ENCODE assay signal across 39 mouse cellular contexts in the genomic region with DNA sequence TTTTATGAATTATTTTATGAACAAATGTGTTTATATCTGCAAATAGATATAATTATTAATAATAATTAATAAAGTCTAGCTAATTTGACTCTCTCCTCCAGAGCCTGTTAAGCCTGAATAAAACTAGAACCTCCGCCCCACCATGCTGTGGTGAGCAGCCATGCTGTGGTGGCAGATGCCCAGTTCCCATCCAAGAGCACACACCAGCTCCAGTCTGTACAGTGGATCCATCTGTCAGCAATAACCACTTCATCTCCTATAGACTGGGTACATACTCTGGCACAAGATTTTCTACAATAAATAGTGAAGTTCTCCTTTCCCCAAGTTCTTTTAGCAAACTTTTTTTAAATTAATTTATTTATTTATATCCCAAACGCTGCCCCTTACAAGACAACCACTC. TPM values are rescaled to one million over a fixed set of nuclear protein-coding genes. Genes with fewer than 3 reads are reported as not detected.
"Had no signal": no experiment of that assay in that cellular context is flagged by ENCODE, and none has a peak within 500 bp of the region (broad histone marks: within the 10 kb centered on the region; RNA-seq: fewer than 3 reads in every experiment).

No protein-coding gene starts in this region.

- H3K4me3 ChIP-seq: limb, embryonic 10.5 days; limb, embryonic 12.5 days; limb, embryonic 13.5 days; limb, embryonic 15.5 days; liver, embryonic 12.5 days; liver, embryonic 13.5 days; liver, embryonic 15.5 days; lung, embryonic 15.5 days; megakaryocyte, embryonic 14.5 days; midbrain, embryonic 10.5 days; midbrain, embryonic 12.5 days; midbrain, embryonic 13.5 days; midbrain, embryonic 15.5 days; myocyte; neural tube, embryonic 12.5 days had no signal

- H3K9me3 ChIP-seq: limb, embryonic 10.5 days; limb, embryonic 12.5 days; limb, embryonic 13.5 days; limb, embryonic 15.5 days; liver, embryonic 12.5 days; liver, embryonic 13.5 days; liver, embryonic 15.5 days; lung, embryonic 15.5 days; midbrain, embryonic 10.5 days; midbrain, embryonic 12.5 days; midbrain, embryonic 13.5 days; midbrain, embryonic 15.5 days; neural tube, embryonic 12.5 days had no signal

- H3K9ac ChIP-seq: limb, embryonic 12.5 days; limb, embryonic 13.5 days; limb, embryonic 15.5 days; liver, embryonic 12.5 days; liver, embryonic 13.5 days; liver, embryonic 14.5 days; liver, embryonic 15.5 days; liver, postnatal 0 days; lung, embryonic 14.5 days; lung, embryonic 15.5 days; midbrain, embryonic 12.5 days; midbrain, embryonic 13.5 days; midbrain, embryonic 15.5 days; neural tube, embryonic 12.5 days had no signal

- H3K4me2 ChIP-seq: limb, embryonic 12.5 days; limb, embryonic 13.5 days; limb, embryonic 15.5 days; liver, embryonic 11.5 days; liver, embryonic 12.5 days; liver, embryonic 13.5 days; liver, embryonic 15.5 days; lung, embryonic 14.5 days; lung, embryonic 15.5 days; midbrain, embryonic 11.5 days; midbrain, embryonic 12.5 days; midbrain, embryonic 13.5 days; midbrain, embryonic 15.5 days; neural tube, embryonic 12.5 days had no signal

- H3K4me1 ChIP-seq: limb, embryonic 15.5 days; liver, embryonic 12.5 days; liver, embryonic 13.5 days; liver, embryonic 15.5 days; lung, embryonic 15.5 days; megakaryocyte, embryonic 14.5 days had no signal

- DNase-seq: left cerebral cortex, postnatal 4 days; liver; liver, embryonic 13.5 days; liver, postnatal 0 days; lung, adult 18-20 months; lung, adult 2 months; lung, embryonic 14.5 days; lung, postnatal 10 days; lung, postnatal 14 days; lung, postnatal 36 days; lung, postnatal 4 days; midbrain, embryonic 14.5 days had no signal

- ATAC-seq: liver, embryonic 12.5 days; liver, postnatal 0 days; lung, postnatal 0 days; midbrain, embryonic 13.5 days; midbrain, embryonic 15.5 days; midbrain, embryonic 16.5 days had no signal

- H3K27me3 ChIP-seq: limb, embryonic 12.5 days; limb, embryonic 13.5 days; limb, embryonic 15.5 days; liver, embryonic 12.5 days; liver, embryonic 13.5 days; liver, embryonic 15.5 days; lung, embryonic 15.5 days; megakaryocyte, embryonic 14.5 days; midbrain, embryonic 12.5 days; midbrain, embryonic 13.5 days; midbrain, embryonic 15.5 days; neural tube, embryonic 12.5 days had no signal

- H3K27ac ChIP-seq: limb, embryonic 10.5 days; limb, embryonic 12.5 days; limb, embryonic 13.5 days; limb, embryonic 15.5 days; liver, embryonic 12.5 days; liver, embryonic 13.5 days; liver, embryonic 14.5 days; liver, embryonic 15.5 days; lung, embryonic 15.5 days; macrophage; midbrain, embryonic 10.5 days; midbrain, embryonic 12.5 days; midbrain, embryonic 13.5 days; midbrain, embryonic 15.5 days; neural tube, embryonic 12.5 days had no signal

- H3K36me3 ChIP-seq: limb, embryonic 10.5 days; limb, embryonic 12.5 days; limb, embryonic 13.5 days; limb, embryonic 15.5 days; liver, embryonic 12.5 days; liver, embryonic 13.5 days; liver, embryonic 15.5 days; lung, embryonic 15.5 days; midbrain, embryonic 10.5 days; midbrain, embryonic 12.5 days; midbrain, embryonic 13.5 days; midbrain, embryonic 15.5 days; neural tube, embryonic 12.5 days had no signal

RNA-seq across cellular contexts. Expression of a gene that starts 10.7 kb away (rescaled TPM):
- polyA plus RNA-seq: limb, embryonic 10.5 days; limb, embryonic 11.5 days; limb, embryonic 12.5 days; limb, embryonic 13.5 days; limb, embryonic 14.5 days; liver, adult 2 months; liver, embryonic 11.5 days; liver, embryonic 12.5 days; liver, embryonic 13.5 days; liver, embryonic 14.5 days; liver, embryonic 15.5 days; liver, embryonic 16.5 days; liver, postnatal 0 days; lung, adult 2 months; lung, embryonic 14.5 days; lung, embryonic 15.5 days; lung, embryonic 16.5 days; lung, postnatal 0 days; macrophage; midbrain, embryonic 10.5 days; midbrain, embryonic 11.5 days; midbrain, embryonic 12.5 days; midbrain, embryonic 13.5 days; midbrain, embryonic 14.5 days; midbrain, embryonic 15.5 days; midbrain, embryonic 16.5 days; midbrain, postnatal 0 days; myocyte; neural tube, embryonic 11.5 days; neural tube, embryonic 12.5 days had no signal
